Mouse (Mus musculus) forebrain, embryonic 16.5 days (tissue): ENCODE results near the gene Il21r. TPM values are rescaled to one million over a fixed set of nuclear protein-coding genes. Genes with fewer than 3 reads are reported as not detected.

Source experiments
- ATAC-seq: fragments of 200-750 bp; cut with Nextera tagmentation; 2 replicates; pipeline ENCODE4 v1.8.0; 2017; ENCODE audit warnings: mild to moderate bottlenecking, moderate library complexity
- H3K27ac ChIP-seq: fragments of 300-500 bp; sonication (generic); 2 replicates; pipeline ENCODE4 v1.5.1; 2014; ENCODE audit warnings: low read length, control low read depth
- H3K27me3 ChIP-seq: fragments of 300-500 bp; sonication (generic); replicated peaks from 2 replicates; pipeline ENCODE4 v1.6.1; 2014; ENCODE audit warnings: low read length; ENCODE audit not compliant: control insufficient read depth, insufficient read depth
- H3K36me3 ChIP-seq: fragments of 300-500 bp; sonication (generic); 2 replicates; pipeline ENCODE4 v1.6.1; 2014; ENCODE audit not compliant: control insufficient read depth, insufficient read depth
- H3K4me1 ChIP-seq: fragments of 300-500 bp; sonication (generic); replicated peaks from 2 replicates; pipeline ENCODE4 v1.6.1; 2014; ENCODE audit warnings: low read length; ENCODE audit not compliant: control insufficient read depth, insufficient read depth
- H3K4me2 ChIP-seq: fragments of 300-500 bp; sonication (generic); 2 replicates; pipeline ENCODE4 v1.6.1; 2014; ENCODE audit warnings: mild to moderate bottlenecking, low read length, control low read depth
- H3K4me3 ChIP-seq: fragments of 300-500 bp; sonication (generic); replicated peaks from 2 replicates; pipeline ENCODE4 v1.5.1; 2014; ENCODE audit warnings: mild to moderate bottlenecking, low read length, control low read depth
- H3K9ac ChIP-seq: fragments of 300-500 bp; sonication (generic); replicated peaks from 2 replicates; pipeline ENCODE4 v1.6.1; 2014; ENCODE audit warnings: low read depth, low read length, control low read depth
- H3K9me3 ChIP-seq: fragments of 300-500 bp; sonication (generic); 2 replicates; pipeline ENCODE4 v1.6.1; 2016; ENCODE audit warnings: low read length; ENCODE audit not compliant: control insufficient read depth
- WGBS: fragments of 180-500 bp; shearing (Covaris S2); extraction: QIAGEN DNeasy Blood & Tissue Kit; methylation state at CpG from one replicate; pipeline ENCODE4 v1.1.7; 2014; 5-methylcytosine and 5-hydroxymethylcytosine counted together
- polyA plus RNA-seq: library from polyadenylated mRNA; unstranded; fragments of >200 nt; fragmentation: Nextera tagmentation; extraction: Ambion mirVana; gene quantifications from 2 replicates; pipeline ENCODE4 v1.2.1, GENCODE M21; 2015

Gene Il21r
- polyA plus RNA-seq, 1 experiment from 2014 or later: 0.37 TPM

GRCm38 (mm10) chr7:125580625-125581316, 22.5 kb upstream of the Il21r start:
- H3K4me3 ChIP-seq: peak overlapping the region; percentile 50
- ATAC-seq: peak; percentile 32; the same call in 1 of the 2 replicates
- no peaks in the 10 kb centered on the region for H3K27me3 ChIP-seq
- H3K9ac ChIP-seq: peak overlapping the region; percentile 63
- peak overlapping the region; percentile 91 for H3K4me2 ChIP-seq
- no peak overlapping the region for H3K27ac ChIP-seq
- H3K9me3 ChIP-seq: no peaks in the 10 kb centered on the region
- H3K36me3 ChIP-seq: no peaks in the 10 kb centered on the region
- 5% methylated on average over 16 of the region's 16 CpGs for WGBS
- peaks cover 12% of the 10 kb centered on the region for H3K4me1 ChIP-seq

GRCm38 (mm10) chr7:125581317-125581672, 21.9 kb upstream of the Il21r start:
- ATAC-seq: peak; percentile 85
- WGBS: 4% methylated on average over 21 of the region's 21 CpGs
- peak overlapping the region; percentile 63 for H3K9ac ChIP-seq
- peak overlapping the region; percentile 91 for H3K4me2 ChIP-seq
- H3K9me3 ChIP-seq: no peaks in the 10 kb centered on the region
- H3K4me1 ChIP-seq: peaks cover 12% of the 10 kb centered on the region
- H3K36me3 ChIP-seq: no peaks in the 10 kb centered on the region
- H3K27me3 ChIP-seq: no peaks in the 10 kb centered on the region
- peak overlapping the region; percentile 50 for H3K4me3 ChIP-seq
- no peak overlapping the region for H3K27ac ChIP-seq

- Histone ChIP-seq H3K4me2 (no peak overlapping the region), H3K9me3 (no peaks in the 10 kb centered on the region), H3K9ac (no peak overlapping the region), H3K4me3 (no peak overlapping the region), H3K36me3 (no peaks in the 10 kb centered on the region), H3K27me3 (no peaks in the 10 kb centered on the region), H3K4me1 (peaks cover 6% of the 10 kb centered on the region), H3K27ac (no peak overlapping the region)
- 76% methylated on average over 6 of the region's 6 CpGs for WGBS
- ATAC-seq: no peak
Measured at GRCm38 (mm10) chr7:125583325-125584004, 19.8 kb upstream of the Il21r start.

- 92% methylated on average over 5 of the region's 5 CpGs for WGBS
- Histone ChIP-seq H3K27ac (no peak overlapping the region), H3K9ac (no peak overlapping the region), H3K4me2 (no peak overlapping the region), H3K4me1 (peaks cover 6% of the 10 kb centered on the region), H3K27me3 (no peaks in the 10 kb centered on the region), H3K36me3 (no peaks in the 10 kb centered on the region), H3K9me3 (no peaks in the 10 kb centered on the region), H3K4me3 (no peak overlapping the region)
- ATAC-seq: no peak
Measured at GRCm38 (mm10) chr7:125584005-125584369, 19.2 kb upstream of the Il21r start.

- H3K4me3 ChIP-seq: no peak overlapping the region
- 98% methylated on average over 23 of the region's 23 CpGs for WGBS
- ATAC-seq: no peak
- no peaks in the 10 kb centered on the region for H3K4me1 ChIP-seq
- H3K36me3 ChIP-seq: no peaks in the 10 kb centered on the region
- no peak overlapping the region for H3K27ac ChIP-seq
- no peak overlapping the region for H3K4me2 ChIP-seq
- no peak overlapping the region for H3K9ac ChIP-seq
- no peaks in the 10 kb centered on the region for H3K9me3 ChIP-seq
- H3K27me3 ChIP-seq: no peaks in the 10 kb centered on the region
Measured at GRCm38 (mm10) chr7:125586355-125586754, 16.9 kb upstream of the Il21r start.

- no peaks in the 10 kb centered on the region for H3K9me3 ChIP-seq
- no peak overlapping the region for H3K4me2 ChIP-seq
- no peak overlapping the region for H3K27ac ChIP-seq
- H3K27me3 ChIP-seq: no peaks in the 10 kb centered on the region
- H3K4me3 ChIP-seq: no peak overlapping the region
- no peaks in the 10 kb centered on the region for H3K4me1 ChIP-seq
- 88% methylated on average over 4 of the region's 4 CpGs for WGBS
- no peaks in the 10 kb centered on the region for H3K36me3 ChIP-seq
- ATAC-seq: no peak
- no peak overlapping the region for H3K9ac ChIP-seq
Measured at GRCm38 (mm10) chr7:125588721-125589120, 14.5 kb upstream of the Il21r start.

GRCm38 (mm10) chr7:125589896-125590295, 13.3 kb upstream of the Il21r start:
- no peaks in the 10 kb centered on the region for H3K36me3 ChIP-seq
- no peaks in the 10 kb centered on the region for H3K4me1 ChIP-seq
- H3K27me3 ChIP-seq: no peaks in the 10 kb centered on the region
- no peaks in the 10 kb centered on the region for H3K9me3 ChIP-seq
- H3K9ac ChIP-seq: no peak overlapping the region
- H3K27ac ChIP-seq: no peak overlapping the region
- WGBS: 90% methylated on average over 7 of the region's 7 CpGs
- H3K4me2 ChIP-seq: no peak overlapping the region
- no peak for ATAC-seq
- no peak overlapping the region for H3K4me3 ChIP-seq

GRCm38 (mm10) chr7:125593831-125594230, 9.4 kb upstream of the Il21r start:
- WGBS: 87% methylated on average over 4 of the region's 4 CpGs
- no peaks in the 10 kb centered on the region for H3K27me3 ChIP-seq
- H3K4me3 ChIP-seq: no peak overlapping the region
- no peaks in the 10 kb centered on the region for H3K9me3 ChIP-seq
- ATAC-seq: no peak
- H3K9ac ChIP-seq: no peak overlapping the region
- no peak overlapping the region for H3K27ac ChIP-seq
- H3K4me2 ChIP-seq: no peak overlapping the region
- H3K4me1 ChIP-seq: no peaks in the 10 kb centered on the region
- no peaks in the 10 kb centered on the region for H3K36me3 ChIP-seq

- ATAC-seq: no peak
- no peak overlapping the region for H3K4me3 ChIP-seq
- H3K4me1 ChIP-seq: no peaks in the 10 kb centered on the region
- no peaks in the 10 kb centered on the region for H3K36me3 ChIP-seq
- no peak overlapping the region for H3K4me2 ChIP-seq
- H3K9me3 ChIP-seq: no peaks in the 10 kb centered on the region
- 58% methylated on average over 3 of the region's 3 CpGs for WGBS
- H3K9ac ChIP-seq: no peak overlapping the region
- no peaks in the 10 kb centered on the region for H3K27me3 ChIP-seq
- H3K27ac ChIP-seq: no peak overlapping the region
Measured at GRCm38 (mm10) chr7:125596406-125596805, 6.8 kb upstream of the Il21r start.
